Mouse (Mus musculus): ENCODE measurements around the gene Tmem120b. TPM values are rescaled to one million over a fixed set of nuclear protein-coding genes. Genes with fewer than 3 reads are reported as not detected.
"Not testable (repeated sequence)": the region's sequence is repeated elsewhere in the genome, so short reads cannot be mapped to it uniquely, and the experiment has no call there.

Gene Tmem120b
- polyA plus RNA-seq, 1 experiment from 2014 or later: 11.9 TPM

DNA sequence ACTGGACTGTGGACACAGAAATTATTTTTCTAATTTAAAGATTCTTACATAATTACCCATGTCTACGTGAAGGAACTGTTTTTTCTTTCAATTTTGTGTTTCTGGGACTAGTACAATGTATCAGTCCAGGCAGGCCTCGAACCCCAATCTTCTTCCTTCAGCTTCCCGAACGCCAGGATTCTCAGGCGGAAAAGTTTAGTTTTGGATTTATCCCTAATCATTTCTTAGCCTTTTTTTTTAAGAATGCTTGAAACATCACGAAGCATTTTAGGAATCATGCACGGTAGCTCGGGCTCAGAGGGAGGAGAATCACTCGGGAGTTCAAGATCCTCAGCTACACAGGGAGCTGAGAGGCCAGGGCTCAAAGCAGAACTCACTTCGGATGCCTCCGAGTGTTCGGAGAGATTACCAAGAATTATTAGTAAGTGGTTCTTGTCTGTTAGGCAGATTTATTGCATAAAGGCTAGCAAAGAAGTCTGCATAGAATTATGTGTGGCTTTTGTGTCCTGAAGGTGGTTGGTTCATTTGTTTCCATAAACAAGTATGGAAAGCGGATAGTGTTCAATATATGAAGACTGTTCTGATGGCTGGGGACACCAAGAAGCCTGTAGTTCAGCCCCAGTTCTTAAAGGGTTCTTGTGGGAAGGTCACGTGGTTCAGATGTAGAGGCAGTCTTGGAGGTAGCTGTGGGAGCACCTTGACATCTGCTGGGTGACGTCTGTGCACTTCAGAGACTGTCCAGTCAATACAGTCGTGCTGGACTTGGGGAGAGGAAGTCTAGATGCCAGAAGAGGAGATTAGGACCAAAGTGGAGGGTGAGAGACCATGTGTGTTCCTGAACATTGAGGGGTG is 9.7 kb upstream of the Tmem120b start:
- H3K27me3 ChIP-seq (replicated peaks; ENCODE audit: insufficient read depth, low read length): no peaks in the 10 kb centered on the region
- DNase-seq (ENCODE audit: low spot score) (no peak), ATAC-seq (no peak)
- no peak overlapping the region for H3K9ac ChIP-seq (replicated peaks; ENCODE audit: low read depth)
- H3K9me3 ChIP-seq (ENCODE audit: low read length): no peaks in the 10 kb centered on the region
- H3K27ac ChIP-seq (ENCODE audit: low read length): peak overlapping the region; percentile 63
- peak overlapping the region; percentile 36 for H3K4me3 ChIP-seq (ENCODE audit: low read depth, low read length)
- H3K4me2 ChIP-seq (replicated peaks; ENCODE audit: low read depth, low read length): peak overlapping the region; percentile 40
- H3K4me1 ChIP-seq (ENCODE audit: insufficient read depth, low read depth, low read length): peaks cover 4% of the 10 kb centered on the region; the same call in 1 of the 2 replicates
- TF ChIP-seq EP300 (IDR thresholded peaks at IDR 0.05): no peak
- no peak for TF ChIP-seq CTCF (IDR thresholded peaks at IDR 0.05)
- 31% methylated on average over 16 of the region's 16 CpGs for WGBS
- H3K36me3 ChIP-seq (ENCODE audit: insufficient read depth, low read length): no peaks in the 10 kb centered on the region

DNA sequence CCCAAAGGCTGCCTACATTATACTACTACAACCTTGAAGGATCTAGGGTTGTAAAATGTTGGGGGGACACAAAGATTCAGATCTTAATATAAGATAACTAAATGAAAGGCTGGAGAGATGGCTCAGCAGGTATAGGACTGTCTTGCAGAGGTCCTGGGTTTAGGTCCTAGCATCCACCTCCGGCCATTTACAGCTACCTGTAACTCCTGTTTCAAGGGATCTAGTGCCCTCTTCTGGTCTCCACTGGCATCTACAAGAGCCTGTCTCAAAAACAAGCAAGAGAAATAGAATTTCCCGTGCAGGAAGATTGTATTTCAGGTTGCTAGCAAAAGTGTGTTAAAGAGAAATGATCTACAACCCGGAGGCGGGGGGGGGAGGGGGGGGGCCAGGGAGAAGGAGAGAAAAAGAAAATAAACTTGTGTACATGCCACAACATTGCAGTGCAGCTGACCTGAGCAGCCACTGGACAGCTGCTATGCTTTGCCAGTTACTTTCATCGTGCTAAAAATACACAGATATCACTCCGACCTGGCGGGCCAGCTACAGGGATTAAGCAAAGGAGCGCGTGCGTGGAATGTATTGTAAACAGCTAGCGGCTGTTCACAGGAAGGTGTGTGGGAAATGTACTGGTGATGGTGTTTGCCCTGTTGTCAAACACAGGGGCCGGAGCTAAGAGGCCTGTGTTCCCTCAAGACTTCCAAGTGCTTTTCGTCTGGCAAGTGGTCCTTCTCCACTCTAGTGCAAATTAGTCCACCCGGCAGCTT is 8.3 kb upstream of the Tmem120b start:
- TF ChIP-seq CTCF (IDR thresholded peaks at IDR 0.05) (peak; percentile 76), EP300 (IDR thresholded peaks at IDR 0.05) (no peak)
- DNase-seq (ENCODE audit: low spot score) (peak; percentile 84), ATAC-seq (peak; percentile 37; the same call in 1 of the 2 replicates)
- Histone ChIP-seq H3K4me3 (ENCODE audit: low read depth, low read length) (no peak overlapping the region), H3K27me3 (replicated peaks; ENCODE audit: insufficient read depth, low read length) (no peaks in the 10 kb centered on the region), H3K27ac (ENCODE audit: low read length) (peak overlapping the region; percentile 60), H3K36me3 (ENCODE audit: insufficient read depth, low read length) (no peaks in the 10 kb centered on the region), H3K9ac (replicated peaks; ENCODE audit: low read depth) (no peak overlapping the region), H3K4me2 (replicated peaks; ENCODE audit: low read depth, low read length) (peak overlapping the region; percentile 25; the same call in 1 of the 2 replicates), H3K9me3 (ENCODE audit: low read length) (no peaks in the 10 kb centered on the region), H3K4me1 (ENCODE audit: insufficient read depth, low read depth, low read length) (peaks cover 4% of the 10 kb centered on the region; the same call in 1 of the 2 replicates)
- 10% methylated on average over 14 of the region's 14 CpGs for WGBS

DNA sequence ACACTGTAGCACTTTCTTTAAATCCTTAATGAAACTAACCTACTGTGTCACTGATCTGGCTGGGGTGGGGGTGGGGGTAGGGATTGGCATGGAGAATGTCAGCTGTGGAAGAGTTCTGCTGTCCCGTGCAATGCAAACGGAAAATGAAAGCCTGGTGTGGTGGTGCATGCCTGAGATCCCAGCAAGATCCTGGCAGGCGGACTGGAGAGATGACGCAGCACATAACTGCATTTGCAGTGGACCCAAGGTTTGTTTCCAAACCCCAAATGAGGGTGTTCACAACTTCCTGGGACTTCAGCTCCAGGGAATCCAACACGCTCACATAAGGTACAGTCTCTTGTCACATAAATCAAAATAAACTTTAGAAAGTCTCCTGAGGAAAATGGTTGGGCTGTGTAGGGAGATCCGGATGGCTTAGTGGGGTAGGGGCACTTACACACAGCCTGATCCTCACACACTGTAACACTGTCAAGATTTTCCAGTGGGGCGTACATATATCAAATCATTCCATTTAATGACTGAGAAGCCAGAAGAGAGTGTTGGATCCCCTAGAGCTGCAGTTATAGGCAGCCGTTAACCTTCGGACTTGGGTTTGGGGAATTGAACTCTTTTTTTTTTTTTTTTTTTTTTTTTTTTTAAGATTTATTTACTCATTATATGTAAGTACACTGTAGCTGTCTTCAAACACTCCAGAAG is 7.4 kb upstream of the Tmem120b start:
- H3K27me3 ChIP-seq (replicated peaks; ENCODE audit: insufficient read depth, low read length): no peaks in the 10 kb centered on the region
- no peak for ATAC-seq
- no peaks in the 10 kb centered on the region for H3K36me3 ChIP-seq (ENCODE audit: insufficient read depth, low read length)
- peak; percentile 44 for DNase-seq (ENCODE audit: low spot score)
- H3K9me3 ChIP-seq (ENCODE audit: low read length): no peaks in the 10 kb centered on the region
- H3K9ac ChIP-seq (replicated peaks; ENCODE audit: low read depth): no peak overlapping the region
- H3K4me3 ChIP-seq (ENCODE audit: low read depth, low read length): no peak overlapping the region
- no peak for TF ChIP-seq CTCF (IDR thresholded peaks at IDR 0.05)
- no peak for TF ChIP-seq EP300 (IDR thresholded peaks at IDR 0.05)
- H3K4me2 ChIP-seq (replicated peaks; ENCODE audit: low read depth, low read length): peak overlapping the region; percentile 25
- H3K4me1 ChIP-seq (ENCODE audit: insufficient read depth, low read depth, low read length): peaks cover 4% of the 10 kb centered on the region; the same call in 1 of the 2 replicates
- H3K27ac ChIP-seq (ENCODE audit: low read length): peak overlapping the region; percentile 60; the same call in 1 of the 2 replicates
- 58% methylated on average over 9 of the region's 9 CpGs for WGBS

DNA sequence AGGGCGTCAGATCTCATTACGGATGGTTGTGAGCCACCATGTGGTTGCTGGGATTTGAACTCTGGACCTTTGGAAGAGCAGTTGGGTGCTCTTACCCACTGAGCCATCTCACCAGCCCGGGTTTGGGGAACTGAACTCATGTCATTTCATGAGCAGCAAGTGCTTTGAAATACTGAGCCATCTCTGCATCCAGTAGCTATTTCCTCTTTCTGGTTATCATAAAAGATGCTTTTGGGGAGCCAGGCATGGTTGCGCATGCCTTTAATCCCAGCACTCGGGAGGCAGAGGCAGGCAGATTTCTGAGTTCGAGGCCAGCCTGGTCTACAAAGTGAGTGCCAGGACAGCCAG is 6.8 kb upstream of the Tmem120b start:
- H3K27me3 ChIP-seq (replicated peaks; ENCODE audit: insufficient read depth, low read length); H3K4me1 ChIP-seq (ENCODE audit: insufficient read depth, low read depth, low read length); H3K4me3 ChIP-seq (ENCODE audit: low read depth, low read length); DNase-seq (ENCODE audit: low spot score); H3K9me3 ChIP-seq (ENCODE audit: low read length); H3K36me3 ChIP-seq (ENCODE audit: insufficient read depth, low read length); H3K4me2 ChIP-seq (replicated peaks; ENCODE audit: low read depth, low read length); H3K27ac ChIP-seq (ENCODE audit: low read length); H3K9ac ChIP-seq (replicated peaks; ENCODE audit: low read depth); ATAC-seq: not testable (repeated sequence)
- 69% methylated on average over 5 of the region's 6 CpGs for WGBS

DNA sequence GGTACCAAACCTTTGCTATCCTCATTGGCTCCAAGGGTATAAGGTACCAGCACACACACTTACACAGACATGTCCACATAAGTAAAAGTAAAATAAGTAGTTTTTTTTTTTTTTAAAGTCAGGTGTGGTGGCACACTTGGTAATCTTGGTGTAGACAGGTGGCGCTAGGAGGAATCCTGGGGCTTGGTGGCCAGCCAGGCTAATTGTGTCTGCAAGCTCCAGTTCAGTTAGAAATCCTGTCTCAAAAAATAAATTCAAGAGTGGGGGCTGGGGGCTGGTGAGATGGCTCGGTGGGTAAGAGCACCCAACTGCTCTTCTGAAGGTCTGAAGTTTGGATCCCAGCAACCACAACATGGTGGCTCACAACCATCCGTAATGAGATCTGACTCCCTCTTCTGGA is 5.1 kb upstream of the Tmem120b start:
- H3K4me2 ChIP-seq (replicated peaks; ENCODE audit: low read depth, low read length): no peak overlapping the region
- ATAC-seq (no peak), DNase-seq (ENCODE audit: low spot score) (no peak)
- no peaks in the 10 kb centered on the region for H3K9me3 ChIP-seq (ENCODE audit: low read length)
- no peak overlapping the region for H3K9ac ChIP-seq (replicated peaks; ENCODE audit: low read depth)
- WGBS: 92% methylated on average over 3 of the region's 3 CpGs
- H3K36me3 ChIP-seq (ENCODE audit: insufficient read depth, low read length): no peaks in the 10 kb centered on the region
- no peaks in the 10 kb centered on the region for H3K27me3 ChIP-seq (replicated peaks; ENCODE audit: insufficient read depth, low read length)
- TF ChIP-seq CTCF (IDR thresholded peaks at IDR 0.05) (no peak), EP300 (IDR thresholded peaks at IDR 0.05) (no peak)
- no peak overlapping the region for H3K4me3 ChIP-seq (ENCODE audit: low read depth, low read length)
- no peak overlapping the region for H3K27ac ChIP-seq (ENCODE audit: low read length)
- H3K4me1 ChIP-seq (ENCODE audit: insufficient read depth, low read depth, low read length): peaks cover 4% of the 10 kb centered on the region; the same call in 1 of the 2 replicates

DNA sequence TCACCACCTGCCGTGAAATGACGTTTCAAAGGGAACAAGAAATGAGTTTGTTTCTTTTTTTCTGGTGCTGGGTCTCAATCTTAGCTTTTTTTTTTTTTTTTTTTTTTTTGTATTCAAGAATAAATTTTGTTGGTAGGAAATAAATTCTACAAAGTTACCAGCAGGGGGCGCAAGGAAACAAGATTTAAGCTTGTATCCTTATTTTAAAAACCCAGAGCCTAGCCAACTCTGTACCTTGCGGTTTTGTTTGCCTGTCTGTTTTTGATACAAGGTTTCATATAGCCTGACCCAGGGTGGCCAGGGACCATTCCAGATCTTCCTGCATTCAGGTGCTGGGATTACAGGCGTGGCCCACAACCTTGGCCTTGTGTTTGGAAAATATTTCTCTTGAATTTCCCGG is 4.0 kb upstream of the Tmem120b start:
- no peak for ATAC-seq
- H3K27me3 ChIP-seq (replicated peaks; ENCODE audit: insufficient read depth, low read length): no peaks in the 10 kb centered on the region
- no peaks in the 10 kb centered on the region for H3K36me3 ChIP-seq (ENCODE audit: insufficient read depth, low read length)
- no peak overlapping the region for H3K9ac ChIP-seq (replicated peaks; ENCODE audit: low read depth)
- TF ChIP-seq CTCF (IDR thresholded peaks at IDR 0.05) (peak; percentile 60), EP300 (IDR thresholded peaks at IDR 0.05) (no peak)
- H3K4me2 ChIP-seq (replicated peaks; ENCODE audit: low read depth, low read length): no peak overlapping the region
- no peak overlapping the region for H3K4me3 ChIP-seq (ENCODE audit: low read depth, low read length)
- peaks cover 4% of the 10 kb centered on the region; the same call in 1 of the 2 replicates for H3K4me1 ChIP-seq (ENCODE audit: insufficient read depth, low read depth, low read length)
- whole genome bisulfite sequencing: 25% methylated on average over 6 of the region's 6 CpGs
- no peaks in the 10 kb centered on the region for H3K9me3 ChIP-seq (ENCODE audit: low read length)
- H3K27ac ChIP-seq (ENCODE audit: low read length): no peak overlapping the region
- peak; percentile 94 for DNase-seq (ENCODE audit: low spot score)

Data from lung, postnatal 0 days (tissue).